Mouse (Mus musculus) heart, embryonic 14.5 days (tissue): Measurements from ENCODE around the gene Vmp1. TPM values are rescaled to one million over a fixed set of nuclear protein-coding genes. Genes with fewer than 3 reads are reported as not detected.

Source experiments
- ATAC-seq: fragments of 200-750 bp; cut with Nextera tagmentation; 2 replicates; pipeline ENCODE4 v1.8.0; 2017; ENCODE audit warnings: low read depth, moderate TSS enrichment; ENCODE audit not compliant: insufficient number of reproducible peaks, insufficient read depth, low FRiP score
- H3K27ac ChIP-seq, 2 experiments: fragments of 200-500 bp in 1 of 2; fragments of 300-500 bp in 1 of 2; sonication (generic) in 1 of 2; replicated peaks in 1 of 2; 2 replicates each; pipeline ENCODE4 v1.5.1; 2012 to 2014; ENCODE audit warnings: low read depth in 2 of 2, low read length in 2 of 2, control low read depth in 1 of 2, mild to moderate bottlenecking in 1 of 2, mixed read lengths in 1 of 2; ENCODE audit not compliant: control insufficient read depth in 1 of 2, insufficient read depth in 1 of 2
- H3K27me3 ChIP-seq: fragments of 300-500 bp; sonication (generic); 2 replicates; pipeline ENCODE4 v1.6.1; 2014; ENCODE audit warnings: mild to moderate bottlenecking, low read length, control low read depth; ENCODE audit not compliant: control insufficient read depth, insufficient read depth
- H3K36me3 ChIP-seq: fragments of 300-500 bp; sonication (generic); 2 replicates; pipeline ENCODE4 v1.6.1; 2014; ENCODE audit warnings: mild to moderate bottlenecking, control low read depth, low read length, mixed read lengths; ENCODE audit not compliant: control insufficient read depth, insufficient read depth
- H3K4me1 ChIP-seq, 2 experiments: fragments of 200-500 bp in 1 of 2; fragments of 300-500 bp in 1 of 2; sonication (generic) in 1 of 2; 2 replicates each; pipeline ENCODE4 v1.6.1; 2012 to 2014; ENCODE audit warnings: low read length in 2 of 2, control low read depth in 1 of 2, mixed read lengths in 1 of 2; ENCODE audit not compliant: control insufficient read depth in 2 of 2, insufficient read depth in 2 of 2
- H3K4me2 ChIP-seq: fragments of 300-500 bp; sonication (generic); 2 replicates; pipeline ENCODE4 v1.6.1; 2014; ENCODE audit warnings: mild to moderate bottlenecking, low read length
- H3K4me3 ChIP-seq, 2 experiments: fragments of 200-500 bp in 1 of 2; fragments of 300-500 bp in 1 of 2; sonication (generic) in 1 of 2; 2 replicates each; pipeline ENCODE4 v1.5.1; 2012 to 2014; ENCODE audit warnings: low read length in 2 of 2, mild to moderate bottlenecking in 2 of 2, control low read depth in 1 of 2, low read depth in 1 of 2, moderate library complexity in 1 of 2; ENCODE audit not compliant: control insufficient read depth in 1 of 2, insufficient read depth in 1 of 2
- H3K9ac ChIP-seq: fragments of 300-500 bp; sonication (generic); 2 replicates; pipeline ENCODE4 v1.6.1; 2014; ENCODE audit warnings: mild to moderate bottlenecking, low read length
- H3K9me3 ChIP-seq: fragments of 300-500 bp; sonication (generic); 2 replicates; pipeline ENCODE4 v1.6.1; 2016; ENCODE audit warnings: low read length, control low read depth; ENCODE audit not compliant: control insufficient read depth
- WGBS: fragments of 180-500 bp; shearing (Covaris S2); extraction: QIAGEN DNeasy Blood & Tissue Kit; methylation state at CpG from one replicate; pipeline ENCODE4 v1.1.7; 2014; 5-methylcytosine and 5-hydroxymethylcytosine counted together
- polyA plus RNA-seq: library from polyadenylated mRNA; unstranded; fragments of >200 nt; fragmentation: Nextera tagmentation; extraction: Ambion mirVana; gene quantifications from 2 replicates; pipeline ENCODE4 v1.2.1, GENCODE M21; 2014

Vmp1 gene
- polyA plus RNA-seq, 1 experiment from 2014 or later = 101 TPM

GRCm38 (mm10) chr11:86610239-86610638 lies 73.4 kb downstream of the Vmp1 start:
- ATAC-seq = no peak
- WGBS = 76% methylated on average over 3 of the region's 3 CpGs
- Histone ChIP-seq H3K9ac (no peak overlapping the region), H3K9me3 (no peaks in the 10 kb centered on the region), H3K36me3 (peaks cover 24% of the 10 kb centered on the region), H3K4me1 (no peaks in the 10 kb centered on the region), H3K4me2 (no peak overlapping the region), H3K27me3 (no peaks in the 10 kb centered on the region), H3K4me3 (no peak overlapping the region), H3K27ac (no peak overlapping the region)

DNA sequence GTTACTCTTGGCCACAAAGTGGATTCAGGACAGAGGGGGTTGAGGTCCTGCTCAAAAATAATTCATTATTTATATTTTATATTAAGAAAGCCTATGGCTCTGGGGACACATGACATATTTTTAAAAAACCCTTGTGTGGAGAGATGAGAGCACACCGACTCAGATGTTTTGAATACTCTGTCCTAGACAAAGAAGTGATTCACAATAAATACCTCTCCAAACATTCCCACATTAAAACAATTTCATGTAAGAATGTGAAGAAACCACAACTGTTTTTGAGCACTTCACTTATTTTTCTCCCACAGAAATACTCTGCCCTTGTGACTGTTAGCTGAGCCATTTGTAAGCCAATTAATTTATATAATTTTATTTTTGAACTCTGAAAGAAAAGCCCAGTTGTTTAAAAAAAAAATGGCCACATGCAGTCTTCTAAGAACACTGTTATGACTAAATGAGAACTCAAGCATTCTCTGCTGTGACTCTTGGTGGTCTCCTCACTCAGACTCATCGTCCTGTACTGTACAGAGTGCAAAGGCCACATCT lies 75.8 kb downstream of the Vmp1 start:
- 84% methylated on average over 2 of the region's 2 CpGs for WGBS
- no peaks in the 10 kb centered on the region for H3K4me1 ChIP-seq
- no peak overlapping the region for H3K4me3 ChIP-seq

GRCm38 (mm10) chr11:86606621-86607339 lies 76.9 kb downstream of the Vmp1 start:
- H3K4me1 ChIP-seq = no peaks in the 10 kb centered on the region

More for the DNA sequence above, 75.8 kb downstream of the Vmp1 start:
- H3K27me3 ChIP-seq = no peaks in the 10 kb centered on the region
- ATAC-seq = no peak
- peaks cover 24% of the 10 kb centered on the region for H3K36me3 ChIP-seq
- no peak overlapping the region for H3K9ac ChIP-seq
- no peaks in the 10 kb centered on the region for H3K9me3 ChIP-seq
- no peak overlapping the region for H3K27ac ChIP-seq
- no peak overlapping the region for H3K4me2 ChIP-seq

GRCm38 (mm10) chr11:86604732-86605520 lies 78.7 kb downstream of the Vmp1 start:
- ATAC-seq = no peak
- H3K4me1 ChIP-seq = no peaks in the 10 kb centered on the region
- no peak overlapping the region for H3K9ac ChIP-seq
- WGBS = 83% methylated on average over 5 of the region's 5 CpGs
- no peak overlapping the region for H3K4me2 ChIP-seq
- peaks cover 21% of the 10 kb centered on the region for H3K36me3 ChIP-seq
- H3K9me3 ChIP-seq = no peaks in the 10 kb centered on the region
- H3K27me3 ChIP-seq = no peaks in the 10 kb centered on the region
- H3K27ac ChIP-seq = no peak overlapping the region
- no peak overlapping the region for H3K4me3 ChIP-seq

More at GRCm38 (mm10) chr11:86606621-86607339, 76.9 kb downstream of the Vmp1 start:
- Histone ChIP-seq H3K4me3 (no peak overlapping the region), H3K9ac (no peak overlapping the region), H3K27ac (no peak overlapping the region), H3K9me3 (no peaks in the 10 kb centered on the region), H3K27me3 (no peaks in the 10 kb centered on the region), H3K4me2 (no peak overlapping the region), H3K36me3 (peaks cover 24% of the 10 kb centered on the region)
- 90% methylated on average over 2 of the region's 2 CpGs for WGBS
- ATAC-seq = no peak

DNA sequence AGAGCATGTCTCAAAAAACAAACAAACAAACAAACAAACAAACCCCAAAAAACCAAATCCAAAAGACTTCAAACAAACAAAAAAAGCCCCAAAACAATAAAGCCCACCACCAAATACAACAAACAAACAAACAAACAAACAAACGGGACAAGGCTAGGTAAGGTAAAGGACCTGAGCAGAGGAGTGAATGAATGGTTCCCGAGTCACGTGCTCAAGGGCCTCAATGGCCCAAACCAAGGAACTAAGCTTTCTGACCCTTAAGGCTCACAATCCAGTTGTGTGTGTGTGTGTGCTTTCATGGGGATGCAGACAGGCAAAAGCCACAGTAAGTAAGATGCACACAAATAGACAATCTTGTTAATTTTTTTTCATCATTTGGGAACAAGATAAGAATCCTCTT lies 79.3 kb downstream of the Vmp1 start:
- H3K4me3 ChIP-seq = no peak overlapping the region
- no peak overlapping the region for H3K9ac ChIP-seq
- WGBS = 87% methylated on average over 3 of the region's 3 CpGs
- no peaks in the 10 kb centered on the region for H3K27me3 ChIP-seq
- no peaks in the 10 kb centered on the region for H3K4me1 ChIP-seq
- no peak for ATAC-seq
- H3K9me3 ChIP-seq = no peaks in the 10 kb centered on the region
- H3K36me3 ChIP-seq = peaks cover 23% of the 10 kb centered on the region
- no peak overlapping the region for H3K4me2 ChIP-seq
- no peak overlapping the region for H3K27ac ChIP-seq

GRCm38 (mm10) chr11:86603719-86604118 lies 79.9 kb downstream of the Vmp1 start:
- ATAC-seq = no peak
- Histone ChIP-seq H3K9ac (no peak overlapping the region), H3K27me3 (no peaks in the 10 kb centered on the region), H3K4me3 (no peak overlapping the region), H3K27ac (no peak overlapping the region), H3K9me3 (no peaks in the 10 kb centered on the region), H3K4me2 (no peak overlapping the region), H3K36me3 (peaks cover 23% of the 10 kb centered on the region), H3K4me1 (no peaks in the 10 kb centered on the region)
- WGBS = 100% methylated on average over 1 of the region's 1 CpGs

DNA sequence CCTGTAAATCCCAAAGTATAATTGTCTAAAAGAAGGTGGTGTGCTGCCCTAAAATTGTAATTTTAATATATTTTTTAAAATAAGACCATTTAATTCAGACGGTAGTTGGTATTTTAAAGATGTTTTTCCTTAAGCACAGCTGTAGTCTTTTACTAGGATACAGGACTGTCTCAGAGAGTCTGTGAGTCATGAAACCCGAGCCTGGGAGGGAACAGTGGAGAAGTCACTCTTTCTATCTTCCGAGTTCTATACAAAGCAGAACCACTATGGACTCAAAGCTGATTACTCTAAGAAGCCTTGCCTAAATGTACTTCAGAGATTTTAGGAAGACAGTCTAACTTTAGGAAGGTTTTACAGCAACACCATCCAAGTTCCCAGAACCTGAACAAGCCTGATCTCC lies 81.5 kb downstream of the Vmp1 start:
- Histone ChIP-seq H3K36me3 (peaks cover 22% of the 10 kb centered on the region), H3K27me3 (no peaks in the 10 kb centered on the region), H3K4me2 (no peak overlapping the region), H3K4me1 (no peaks in the 10 kb centered on the region), H3K4me3 (no peak overlapping the region), H3K27ac (no peak overlapping the region), H3K9me3 (no peaks in the 10 kb centered on the region), H3K9ac (no peak overlapping the region)
- 54% methylated on average over 3 of the region's 3 CpGs for WGBS
- no peak for ATAC-seq
